Mouse (Mus musculus) c-Kit-positive CD71-negative TER-119-negative erythroid progenitor cells, embryonic 14.5 days (primary cell): ENCODE data around the gene Ppp2r5d.

Source experiments
- DNase-seq: peaks from one replicate; pipeline ENCODE4 v3.0.0-alpha.2; 2013; ENCODE audit warnings: low read depth

Ppp2r5d gene

DNA sequence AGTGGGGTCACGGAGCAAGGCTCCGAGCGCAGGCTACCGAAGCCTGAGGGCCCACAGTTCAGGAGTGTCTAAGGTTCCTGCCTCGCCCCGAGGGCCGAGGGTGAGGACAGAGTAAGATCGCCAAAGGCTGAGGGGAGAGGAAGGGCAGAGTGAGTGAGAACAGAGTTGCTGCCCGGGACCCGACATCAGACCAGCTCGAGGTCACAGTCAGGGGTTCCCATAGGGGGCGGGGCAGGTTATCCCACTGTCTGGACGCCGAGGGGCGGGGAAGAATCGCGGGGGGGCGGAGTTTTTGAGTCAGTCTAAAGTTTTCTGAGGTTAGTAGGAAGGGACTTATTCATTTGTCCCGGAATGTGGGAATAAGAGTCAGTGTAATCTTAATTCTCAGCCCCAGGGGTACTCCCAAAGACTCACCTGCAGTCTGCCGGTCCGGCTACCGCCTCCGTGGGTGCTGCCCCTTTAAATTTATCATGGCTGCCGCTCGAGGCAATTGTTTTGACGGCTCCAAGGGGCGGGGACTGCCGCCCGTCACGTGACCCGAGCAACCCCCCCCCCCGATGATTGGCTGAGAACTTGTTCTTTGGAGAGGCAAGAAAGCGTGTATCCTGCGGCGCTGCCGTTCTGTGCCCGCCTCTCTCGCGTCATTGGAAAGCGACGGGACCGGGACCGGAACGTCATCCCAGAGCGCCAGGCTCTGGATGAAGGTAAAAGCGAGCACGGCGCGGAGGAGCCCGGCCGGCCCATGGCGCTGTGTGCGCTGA lies 59.2 kb downstream of the Ppp2r5d start, which contains the start of the genes Klc4 and Mrpl2:
Gene Klc4, minus strand, starts transcription at position 462 of the 761 bp plus-strand sequence.
Gene Mrpl2, plus strand, starts transcription at position 669 of the 761 bp plus-strand sequence.
- peak; percentile 98 for DNase-seq

DNA sequence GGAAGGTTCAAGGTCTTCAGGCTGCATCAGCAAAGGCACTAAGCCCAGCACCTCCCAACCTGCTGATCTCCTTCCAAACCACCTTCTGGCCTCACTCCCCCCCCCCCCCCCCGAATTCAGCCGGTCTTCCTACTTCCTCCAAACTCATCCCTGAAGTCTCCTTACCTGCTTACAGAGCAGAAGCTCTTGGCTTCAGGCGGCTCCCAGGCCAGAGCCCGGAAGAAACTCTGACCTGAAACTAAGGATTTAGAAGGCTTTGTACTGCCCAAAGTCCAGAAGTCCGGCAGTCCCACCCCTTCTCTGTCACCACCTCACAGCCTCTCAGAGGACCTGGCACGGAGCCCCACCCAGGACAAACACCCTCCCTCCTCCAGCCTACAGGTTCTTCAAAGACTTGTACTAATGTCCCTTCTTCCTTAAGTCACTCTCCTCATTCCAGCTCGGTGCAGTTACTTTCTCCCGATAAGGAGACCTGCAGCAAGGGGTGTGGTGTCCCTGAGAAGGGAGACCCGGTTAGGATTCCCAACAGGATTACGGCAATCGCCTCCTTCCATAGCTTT lies 59.9 kb downstream of the Ppp2r5d start:
- no peak for DNase-seq

- DNase-seq: no peak
These were observed 60.6 kb downstream of the Ppp2r5d start for GRCm38 (mm10) chr17:46644152-46644805.

DNA sequence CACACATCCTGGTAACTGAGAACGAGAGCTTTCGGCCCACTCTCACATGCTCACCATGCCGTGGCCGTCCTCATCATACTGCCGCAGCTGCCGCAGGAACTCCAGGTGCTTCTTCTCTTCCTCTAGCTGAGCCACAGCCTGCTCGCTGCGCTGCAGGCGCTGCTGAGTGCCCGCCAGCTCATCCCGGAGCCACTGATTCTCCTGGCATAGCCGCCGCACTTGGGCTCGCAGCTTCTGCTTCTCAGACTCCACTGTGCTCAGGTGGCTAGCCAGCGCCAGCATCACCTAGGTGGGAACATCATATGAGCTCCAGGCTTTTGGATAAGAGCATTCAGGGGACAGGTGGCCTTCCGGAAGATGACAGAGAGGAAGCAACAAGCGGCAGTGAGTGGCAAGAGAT lies 62.9 kb downstream of the Ppp2r5d start:
- DNase-seq: no peak

- DNase-seq: no peak
These were observed 65.0 kb downstream of the Ppp2r5d start for GRCm38 (mm10) chr17:46639929-46640328.

DNA sequence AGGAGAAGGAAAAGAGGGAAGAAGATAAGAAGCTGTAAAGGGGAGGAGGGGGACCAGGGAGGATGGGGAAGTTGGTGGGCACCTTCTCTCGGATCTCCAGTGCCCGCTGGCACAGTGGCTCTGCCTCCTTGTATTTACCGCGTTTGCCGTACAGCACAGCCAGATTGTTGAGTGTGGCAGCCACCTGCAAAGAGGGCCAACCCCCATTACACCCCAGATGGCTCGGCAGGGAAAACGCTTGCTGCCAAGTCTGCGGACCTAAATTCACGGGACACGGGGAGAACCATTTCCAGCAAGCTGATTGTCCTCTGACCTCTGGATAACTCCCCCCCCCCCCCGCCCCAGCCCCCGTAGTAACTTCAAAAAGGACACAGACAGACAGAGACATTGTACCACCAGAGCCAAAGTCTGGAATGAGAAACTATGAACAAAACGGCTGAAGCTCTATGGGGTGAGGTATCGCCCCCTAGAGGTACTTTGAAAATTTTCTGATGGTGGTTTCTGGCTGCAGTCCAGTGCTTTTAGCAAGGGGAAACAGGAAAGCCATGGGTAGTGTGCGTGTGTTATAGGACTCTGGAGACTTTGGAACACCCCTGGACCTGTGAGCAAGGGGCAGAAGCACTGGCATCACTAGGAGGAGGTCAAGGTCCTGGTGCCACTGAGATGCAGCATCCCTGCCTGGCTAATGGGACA lies 67.9 kb downstream of the Ppp2r5d start:
- peak; percentile 50 for DNase-seq
